Mouse (Mus musculus) heart, postnatal 0 days (tissue): Measurements from ENCODE around the gene Tet3.

Experiments
- CTCF ChIP-seq: IDR thresholded peaks from 2 replicates; pipeline ENCODE4 v1.5.1; 2016; ENCODE audit warnings: antibody characterized with exemption, control low read depth, low read depth
- EP300 ChIP-seq: IDR thresholded peaks from 2 replicates; pipeline ENCODE4 v1.6.1; 2016; ENCODE audit warnings: antibody characterized with exemption, low read depth

DNA sequence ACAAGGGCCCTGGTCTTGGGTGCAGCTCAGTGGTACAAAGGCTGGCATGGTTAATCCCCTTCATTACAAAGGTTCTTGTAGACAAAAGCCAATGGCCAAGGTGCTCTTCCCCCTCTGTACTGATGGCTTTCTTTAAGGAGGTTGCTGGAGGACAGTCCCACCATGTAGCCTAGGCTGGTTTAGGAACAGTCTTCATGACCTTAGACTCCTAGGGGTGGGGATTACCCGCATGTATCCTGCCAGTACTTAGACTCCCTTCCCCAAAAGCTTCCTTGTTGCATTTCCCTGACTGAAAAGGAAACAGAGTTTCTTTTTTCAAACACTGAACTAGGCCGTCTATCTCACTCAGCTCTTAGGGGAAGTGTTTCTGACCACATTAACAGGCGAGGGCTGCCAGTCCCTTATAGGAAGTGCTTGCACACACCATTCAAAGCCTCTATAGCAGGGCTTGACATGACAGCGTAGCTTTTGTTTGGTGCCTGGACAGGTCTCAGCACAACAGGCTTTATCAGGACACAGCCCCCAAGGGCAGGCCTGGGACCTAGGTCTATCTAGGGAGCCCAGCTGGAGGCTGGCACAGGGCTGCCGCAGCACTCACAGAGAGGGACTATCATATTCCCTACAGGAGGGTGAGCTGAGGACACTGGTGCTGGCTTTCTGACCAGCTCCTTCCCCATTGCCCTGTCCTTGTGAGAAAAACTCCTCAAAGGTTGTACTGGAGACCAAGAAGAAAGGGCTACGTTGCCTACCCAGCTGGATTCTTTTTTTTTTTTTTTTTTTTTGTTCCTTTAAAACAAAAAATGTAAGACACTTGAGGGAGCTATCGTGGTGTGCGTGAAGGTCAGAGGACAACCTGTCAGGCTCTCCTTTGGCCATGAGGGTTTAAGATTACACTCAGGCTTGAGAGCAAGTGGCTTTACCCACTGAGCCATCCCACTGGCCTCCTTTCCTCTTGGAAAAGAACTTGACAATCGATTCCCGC, 77.1 kb downstream of the Tet3 start:
- TF ChIP-seq CTCF = no peak
- TF ChIP-seq EP300 = no peak
